Mouse (Mus musculus): ENCODE data around the gene Stag3.

GRCm38 (mm10) chr5:138234224-138234623, 45.8 kb upstream of the Stag3 start:
- TF ChIP-seq POLR2A (IDR thresholded peaks at IDR 0.05; ENCODE audit: low read depth, low read length) (no peak), CTCF (IDR thresholded peaks at IDR 0.05; ENCODE audit: extremely low read depth, insufficient read depth, insufficient read length, insufficient replicate concordance) (no peak)
